Mouse (Mus musculus) MEL (cell line): ENCODE results near the gene Lhfp.

Source experiments
- CTCF ChIP-seq, 3 experiments: IDR thresholded peaks in 2 of 3; conservative IDR thresholded peaks in 1 of 3; 2 replicates each; pipeline ENCODE4 v1.5.1; 2011 to 2012; ENCODE audit warnings: low read length in 3 of 3, low read depth in 2 of 3, mild to moderate bottlenecking in 2 of 3, improper control_type of control experiment in 1 of 3, inconsistent platforms in 1 of 3, mixed read lengths in 1 of 3, moderate library complexity in 1 of 3; ENCODE audit not compliant: control insufficient read depth in 1 of 3, insufficient read depth in 1 of 3, poor library complexity in 1 of 3, severe bottlenecking in 1 of 3
- EP300 ChIP-seq, 2 experiments: IDR thresholded peaks; 2 replicates each; pipeline ENCODE4 v1.6.1; 2011; ENCODE audit warnings: improper control_type of control experiment in 2 of 2, low read length in 2 of 2, low read depth in 1 of 2, mild to moderate bottlenecking in 1 of 2
- GATA1 ChIP-seq: IDR thresholded peaks from 2 replicates; pipeline ENCODE4 v1.6.1; 2011; ENCODE audit warnings: low read depth, low read length, improper control_type of control experiment
- HCFC1 ChIP-seq: IDR thresholded peaks from 2 replicates; pipeline ENCODE4 v1.6.1; 2012; ENCODE audit warnings: low read depth, mild to moderate bottlenecking, inconsistent platforms, low read length, improper control_type of control experiment, moderate library complexity
- POLR2A ChIP-seq, 2 experiments: IDR thresholded peaks; 2 replicates each; pipeline ENCODE4 v1.6.1; 2011 to 2012; ENCODE audit warnings: low read length in 2 of 2, mild to moderate bottlenecking in 2 of 2, control low read depth in 1 of 2, improper control_type of control experiment in 1 of 2, low read depth in 1 of 2, moderate library complexity in 1 of 2; ENCODE audit not compliant: control insufficient read depth in 1 of 2, insufficient read depth in 1 of 2, poor library complexity in 1 of 2
- RCOR1 ChIP-seq: IDR thresholded peaks from 2 replicates; pipeline ENCODE4 v1.6.1; 2012; ENCODE audit warnings: low read depth, mild to moderate bottlenecking, inconsistent platforms, low read length, improper control_type of control experiment
- TBP ChIP-seq: IDR thresholded peaks from 2 replicates; pipeline ENCODE4 v1.8.0; 2011; ENCODE audit warnings: low read depth, low read length, improper control_type of control experiment
- ZMIZ1 ChIP-seq: IDR thresholded peaks from 2 replicates; pipeline ENCODE4 v1.6.1; 2012; ENCODE audit warnings: low read depth, mild to moderate bottlenecking, inconsistent platforms, low read length, improper control_type of control experiment, moderate library complexity

DNA sequence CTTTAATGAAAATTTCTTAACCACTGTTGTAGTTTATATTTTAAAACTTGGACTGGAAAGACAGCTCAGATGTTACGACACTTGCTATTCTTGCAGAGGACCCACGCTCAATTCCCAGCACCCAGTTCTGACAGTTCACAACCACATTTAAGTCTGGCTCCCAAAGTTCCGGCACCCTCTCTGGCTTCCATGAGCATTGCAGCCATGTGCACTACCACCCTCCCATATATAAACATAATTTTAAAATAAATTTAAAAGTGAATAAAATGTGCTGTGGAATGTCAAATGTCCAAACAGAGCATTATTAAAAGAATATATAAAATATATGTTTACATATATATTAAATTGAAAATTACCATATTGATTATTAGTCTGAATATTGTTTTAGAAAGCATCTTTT, 249.9 kb downstream of the Lhfp start:
- TF ChIP-seq CTCF (IDR thresholded peaks at IDR 0.05 in 2 of 3, conservative IDR thresholded peaks at IDR 0.05 in 1 of 3; ENCODE audit: control insufficient read depth in 1 of 3, insufficient read depth in 1 of 3, low read depth in 2 of 3, low read length in 3 of 3, poor library complexity in 1 of 3, severe bottlenecking in 1 of 3) (no peak), POLR2A (IDR thresholded peaks at IDR 0.05; ENCODE audit: control insufficient read depth in 1 of 2, insufficient read depth in 1 of 2, low read depth in 1 of 2, low read length in 2 of 2, poor library complexity in 1 of 2) (no peak), RCOR1 (no peak), TBP (no peak), HCFC1 (no peak), EP300 (IDR thresholded peaks at IDR 0.05; ENCODE audit: low read depth in 1 of 2, low read length in 2 of 2) (no peak), ZMIZ1 (no peak), GATA1 (no peak)
